Mouse (Mus musculus): ENCODE measurements around the gene Nhs.

DNA sequence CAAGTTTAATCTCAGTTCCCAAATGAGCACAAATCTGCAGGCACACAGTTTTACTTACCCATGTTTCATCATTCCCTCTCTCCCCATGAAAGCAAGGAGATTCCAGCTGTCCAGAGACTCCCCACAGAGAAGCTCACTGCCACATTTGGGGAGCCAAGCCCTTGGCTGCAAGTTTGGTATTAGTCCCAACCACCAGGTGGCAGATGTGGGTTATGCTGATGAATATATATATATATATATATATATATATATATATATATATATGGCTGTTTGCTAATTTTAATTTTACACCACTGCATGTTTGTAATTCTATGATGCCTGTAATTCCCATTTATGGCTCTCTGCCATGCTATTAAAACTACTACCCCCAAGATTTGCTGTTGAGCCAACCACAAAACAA, 286.0 kb downstream of the Nhs start:
- TF ChIP-seq GATA1 (IDR thresholded peaks at IDR 0.05; ENCODE audit: borderline replicate concordance, low read length) = no peak
- TF ChIP-seq FLI1 (IDR thresholded peaks at IDR 0.05; ENCODE audit: low read length) = no peak

Measured in megakaryocyte, embryonic 14.5 days (primary cell).